Mouse (Mus musculus) MEL (cell line): ENCODE measurements around the gene Psenen. TPM values are rescaled to one million over a fixed set of nuclear protein-coding genes. Genes with fewer than 3 reads are reported as not detected.

Experiments
- DNase-seq: peaks from one replicate; pipeline ENCODE4 v3.0.0; 2011; ENCODE audit warnings: low read depth, low spot score
- H3K27ac ChIP-seq: 2 replicates; pipeline ENCODE4 v1.5.1; 2012; ENCODE audit warnings: low read depth, mild to moderate bottlenecking, control low read depth, low read length, moderate library complexity; ENCODE audit not compliant: control insufficient read depth
- H3K27me3 ChIP-seq, 2 experiments: fragments of 150-350 bp in 1 of 2; sonication (generic) in 1 of 2; 2 replicates each; pipeline ENCODE4 v1.6.1; 2012; ENCODE audit warnings: low read length in 2 of 2, mild to moderate bottlenecking in 2 of 2, improper control_type of control experiment in 1 of 2, moderate library complexity in 1 of 2; ENCODE audit not compliant: insufficient read depth in 2 of 2, control insufficient read depth in 1 of 2
- H3K36me3 ChIP-seq, 2 experiments: 2 replicates each; pipeline ENCODE4 v1.6.1; 2012 to 2014; ENCODE audit warnings: low read length in 2 of 2, improper control_type of control experiment in 1 of 2, inconsistent platforms in 1 of 2, mild to moderate bottlenecking in 1 of 2; ENCODE audit not compliant: insufficient read depth in 2 of 2, control insufficient read depth in 1 of 2
- H3K4me1 ChIP-seq, 2 experiments: fragments of 150-350 bp in 1 of 2; sonication (generic) in 1 of 2; 2 replicates each; pipeline ENCODE4 v1.6.1; 2012; ENCODE audit warnings: low read length in 2 of 2, improper control_type of control experiment in 1 of 2, mild to moderate bottlenecking in 1 of 2; ENCODE audit not compliant: insufficient read depth in 2 of 2, control insufficient read depth in 1 of 2
- H3K4me3 ChIP-seq, 2 experiments: fragments of 150-350 bp in 1 of 2; sonication (generic) in 1 of 2; 2 replicates each; pipeline ENCODE4 v1.5.1; 2012; ENCODE audit warnings: low read depth in 2 of 2, low read length in 2 of 2, mild to moderate bottlenecking in 2 of 2, moderate library complexity in 2 of 2, control low read depth in 1 of 2, improper control_type of control experiment in 1 of 2; ENCODE audit not compliant: control insufficient read depth in 1 of 2, insufficient read depth in 1 of 2
- H3K79me2 ChIP-seq: 2 replicates; pipeline ENCODE4 v1.6.1; 2012; ENCODE audit warnings: mild to moderate bottlenecking, low read length, moderate library complexity; ENCODE audit not compliant: control insufficient read depth, poor library complexity, insufficient read depth
- H3K9ac ChIP-seq: 2 replicates; pipeline ENCODE4 v1.6.1; 2012; ENCODE audit warnings: low read depth, mild to moderate bottlenecking, control low read depth, low read length, moderate library complexity; ENCODE audit not compliant: control insufficient read depth, poor library complexity, severe bottlenecking
- H3K9me3 ChIP-seq: fragments of 150-350 bp; sonication (generic); replicated peaks from 2 replicates; pipeline ENCODE4 v1.6.1; 2012; ENCODE audit warnings: mild to moderate bottlenecking, low read length, improper control_type of control experiment, moderate library complexity; ENCODE audit not compliant: insufficient read depth
- CHD1 ChIP-seq: IDR thresholded peaks from 2 replicates; pipeline ENCODE4 v1.6.1; 2012; ENCODE audit warnings: low read depth, mild to moderate bottlenecking, inconsistent platforms, low read length, improper control_type of control experiment
- CTCF ChIP-seq, 3 experiments: IDR thresholded peaks in 2 of 3; conservative IDR thresholded peaks in 1 of 3; 2 replicates each; pipeline ENCODE4 v1.5.1; 2011 to 2012; ENCODE audit warnings: low read length in 3 of 3, low read depth in 2 of 3, mild to moderate bottlenecking in 2 of 3, improper control_type of control experiment in 1 of 3, inconsistent platforms in 1 of 3, mixed read lengths in 1 of 3, moderate library complexity in 1 of 3; ENCODE audit not compliant: control insufficient read depth in 1 of 3, insufficient read depth in 1 of 3, poor library complexity in 1 of 3, severe bottlenecking in 1 of 3
- E2F4 ChIP-seq: IDR thresholded peaks from 2 replicates; pipeline ENCODE4 v1.6.1; 2011; ENCODE audit warnings: low read depth, low read length, improper control_type of control experiment, borderline replicate concordance
- EP300 ChIP-seq, 2 experiments: IDR thresholded peaks; 2 replicates each; pipeline ENCODE4 v1.6.1; 2011; ENCODE audit warnings: improper control_type of control experiment in 2 of 2, low read length in 2 of 2, low read depth in 1 of 2, mild to moderate bottlenecking in 1 of 2
- ETS1 ChIP-seq: IDR thresholded peaks from 2 replicates; pipeline ENCODE4 v1.6.1; 2012; ENCODE audit warnings: low read depth, mild to moderate bottlenecking, inconsistent platforms, low read length, improper control_type of control experiment, moderate library complexity
- GATA1 ChIP-seq: IDR thresholded peaks from 2 replicates; pipeline ENCODE4 v1.6.1; 2011; ENCODE audit warnings: low read depth, low read length, improper control_type of control experiment
- HCFC1 ChIP-seq: IDR thresholded peaks from 2 replicates; pipeline ENCODE4 v1.6.1; 2012; ENCODE audit warnings: low read depth, mild to moderate bottlenecking, inconsistent platforms, low read length, improper control_type of control experiment, moderate library complexity
- KAT2A ChIP-seq: conservative IDR thresholded peaks from 2 replicates; pipeline ENCODE4 v1.6.1; 2012; ENCODE audit warnings: low read depth, low read length, improper control_type of control experiment, inconsistent platforms
- MAX ChIP-seq: IDR thresholded peaks from 2 replicates; pipeline ENCODE4 v1.6.1; 2011; ENCODE audit warnings: low read length, improper control_type of control experiment
- MXI1 ChIP-seq: IDR thresholded peaks from 2 replicates; pipeline ENCODE4 v1.6.1; 2011; ENCODE audit warnings: mild to moderate bottlenecking, low read depth, low read length, improper control_type of control experiment
- MYB ChIP-seq: IDR thresholded peaks from 2 replicates; pipeline ENCODE4 v1.6.1; 2011; ENCODE audit warnings: mild to moderate bottlenecking, low read depth, low read length, improper control_type of control experiment
- MYC ChIP-seq: IDR thresholded peaks from 2 replicates; pipeline ENCODE4 v1.6.1; 2011; ENCODE audit warnings: low read depth, mild to moderate bottlenecking, low read length, improper control_type of control experiment, moderate library complexity
- NRF1 ChIP-seq: IDR thresholded peaks from 2 replicates; pipeline ENCODE4 v1.6.1; 2014; ENCODE audit warnings: low read depth, mild to moderate bottlenecking, inconsistent platforms, low read length, improper control_type of control experiment, moderate library complexity; ENCODE audit not compliant: poor library complexity, insufficient read depth, severe bottlenecking
- POLR2A ChIP-seq, 2 experiments: IDR thresholded peaks; 2 replicates each; pipeline ENCODE4 v1.6.1; 2011 to 2012; ENCODE audit warnings: low read length in 2 of 2, mild to moderate bottlenecking in 2 of 2, control low read depth in 1 of 2, improper control_type of control experiment in 1 of 2, low read depth in 1 of 2, moderate library complexity in 1 of 2; ENCODE audit not compliant: control insufficient read depth in 1 of 2, insufficient read depth in 1 of 2, poor library complexity in 1 of 2
- POLR2AphosphoS2 ChIP-seq: IDR thresholded peaks from 2 replicates; pipeline ENCODE4 v1.6.1; 2011; ENCODE audit warnings: low read length, improper control_type of control experiment
- POLR2AphosphoS5 ChIP-seq: IDR thresholded peaks from 2 replicates; pipeline ENCODE4 v1.6.1; 2012; ENCODE audit warnings: low read depth, borderline replicate concordance, mild to moderate bottlenecking, inconsistent platforms, low read length, moderate library complexity, mixed read lengths
- RCOR1 ChIP-seq: IDR thresholded peaks from 2 replicates; pipeline ENCODE4 v1.6.1; 2012; ENCODE audit warnings: low read depth, mild to moderate bottlenecking, inconsistent platforms, low read length, improper control_type of control experiment
- TAL1 ChIP-seq: IDR thresholded peaks from 2 replicates; pipeline ENCODE4 v1.6.1; 2012; ENCODE audit warnings: mild to moderate bottlenecking, inconsistent platforms, low read length, moderate library complexity, mixed read lengths
- TBP ChIP-seq: IDR thresholded peaks from 2 replicates; pipeline ENCODE4 v1.8.0; 2011; ENCODE audit warnings: low read depth, low read length, improper control_type of control experiment
- TCF12 ChIP-seq: IDR thresholded peaks from 2 replicates; pipeline ENCODE4 v1.6.1; 2014; ENCODE audit warnings: low read depth, mild to moderate bottlenecking, inconsistent platforms, low read length, improper control_type of control experiment, moderate library complexity
- UBTF ChIP-seq: IDR thresholded peaks from 2 replicates; pipeline ENCODE4 v1.6.1; 2012; ENCODE audit warnings: low read depth, mild to moderate bottlenecking, inconsistent platforms, low read length, improper control_type of control experiment, moderate library complexity, borderline replicate concordance; ENCODE audit not compliant: insufficient read depth
- USF1 ChIP-seq: IDR thresholded peaks from 2 replicates; pipeline ENCODE4 v1.6.1; 2014; ENCODE audit warnings: low read depth, mild to moderate bottlenecking, inconsistent platforms, low read length, improper control_type of control experiment, moderate library complexity
- ZC3H11A ChIP-seq: IDR thresholded peaks from 2 replicates; pipeline ENCODE4 v1.6.1; 2012; ENCODE audit warnings: low read depth, mild to moderate bottlenecking, inconsistent platforms, low read length, improper control_type of control experiment
- ZKSCAN1 ChIP-seq: IDR thresholded peaks from 2 replicates; pipeline ENCODE4 v1.6.1; 2012; ENCODE audit warnings: low read depth, mild to moderate bottlenecking, inconsistent platforms, low read length, improper control_type of control experiment, moderate library complexity
- ZMIZ1 ChIP-seq: IDR thresholded peaks from 2 replicates; pipeline ENCODE4 v1.6.1; 2012; ENCODE audit warnings: low read depth, mild to moderate bottlenecking, inconsistent platforms, low read length, improper control_type of control experiment, moderate library complexity
- ZNF384 ChIP-seq: IDR thresholded peaks from 2 replicates; pipeline ENCODE4 v1.6.1; 2012; ENCODE audit warnings: low read depth, mild to moderate bottlenecking, inconsistent platforms, low read length, improper control_type of control experiment
- polyA plus RNA-seq, 2 experiments: library from polyadenylated mRNA; stranded (reverse) in 1 of 2; unstranded in 1 of 2; fragments of >175 nt in 1 of 2; fragments of >200 nt in 1 of 2; gene quantifications; 2 replicates each; pipeline versions ENCODE4 v1.2.1 to v1.2.4; 2012; ENCODE audit warnings: low replicate concordance in 2 of 2, low read depth in 1 of 2; ENCODE audit not compliant: insufficient read length in 2 of 2, insufficient read depth in 1 of 2, missing spikeins in 1 of 2
- total RNA-seq: library from RNA; depleted of rRNA; stranded (reverse); fragments of 300-350 nt; gene quantifications from 2 replicates; pipeline ENCODE4 v1.2.3, GENCODE M21; 2012

Gene Psenen
- total and polyA plus RNA-seq, 3 experiments: 60.8 to 157 TPM; not detected in 1

- H3K9ac ChIP-seq: no peak overlapping the region
- no peaks in the 10 kb centered on the region for H3K27me3 ChIP-seq
- H3K36me3 ChIP-seq: peaks cover 0 to 12% of the 10 kb centered on the region in 2 experiments; a peak in 3 of 4 replicates
- peaks cover 0 to 12% of the 10 kb centered on the region in 2 experiments; a peak in 3 of 4 replicates for H3K4me1 ChIP-seq
- H3K27ac ChIP-seq: no peak overlapping the region
- no peak for DNase-seq
- H3K79me2 ChIP-seq: peaks cover 2% of the 10 kb centered on the region; the same call in 1 of the 2 replicates
- no peaks in the 10 kb centered on the region for H3K9me3 ChIP-seq
- TF ChIP-seq HCFC1 (peak; percentile 75), ZNF384 (no peak)
- H3K4me3 ChIP-seq: no peak overlapping the region
Observed at GRCm38 (mm10) chr7:30549880-30550279, 13.5 kb downstream of the Psenen start.

GRCm38 (mm10) chr7:30544327-30544726 lies 19.1 kb downstream of the Psenen start:
- Histone ChIP-seq H3K79me2 (no peaks in the 10 kb centered on the region), H3K27me3 (no peaks in the 10 kb centered on the region), H3K4me3 (0 out of 4 replicates have a peak overlapping the region, but pooled peaks of 1 of the 2 experiments have one; percentile 3), H3K4me1 (peaks cover 0 to 17% of the 10 kb centered on the region in 2 experiments; a peak in 3 of 4 replicates), H3K9me3 (no peaks in the 10 kb centered on the region), H3K36me3 (peaks cover 0 to 11% of the 10 kb centered on the region in 2 experiments; a peak in 3 of 4 replicates), H3K27ac (peak overlapping the region; percentile 87), H3K9ac (peak overlapping the region; percentile 5)
- DNase-seq: peak; percentile 86
- TF ChIP-seq ZMIZ1 (no peak), MYC (peak; percentile 65; the same call in 1 of the 2 replicates), KAT2A (no peak), POLR2AphosphoS2 (no peak), USF1 (no peak), MXI1 (peak; percentile 20; the same call in 1 of the 2 replicates), CTCF (IDR thresholded peaks at IDR 0.05 in 2 of 3, conservative IDR thresholded peaks at IDR 0.05 in 1 of 3; ENCODE audit: control insufficient read depth in 1 of 3, insufficient read depth in 1 of 3, low read depth in 2 of 3, low read length in 3 of 3, poor library complexity in 1 of 3, severe bottlenecking in 1 of 3) (no peak), POLR2AphosphoS5 (no peak), TBP (0 out of 2 replicates have a peak, but pooled peaks have one; percentile 43), EP300 (IDR thresholded peaks at IDR 0.05; ENCODE audit: low read depth in 1 of 2, low read length in 2 of 2) (peak; percentile 85 to 94), ZNF384 (no peak), E2F4 (no peak), HCFC1 (no peak; the same call in 1 of the 2 replicates), MAX (no peak), MYB (no peak), ZC3H11A (no peak), ZKSCAN1 (no peak), TCF12 (peak; percentile 91), TAL1 (peak; percentile 80), ETS1 (peak; percentile 85), RCOR1 (peak; percentile 74; the same call in 1 of the 2 replicates), NRF1 (no peak), GATA1 (peak; percentile 94), UBTF (no peak), CHD1 (no peak), POLR2A (IDR thresholded peaks at IDR 0.05; ENCODE audit: control insufficient read depth in 1 of 2, insufficient read depth in 1 of 2, low read depth in 1 of 2, low read length in 2 of 2, poor library complexity in 1 of 2) (no peak)
